Mouse (Mus musculus): ENCODE measurements around the gene Myo16. TPM values are rescaled to one million over a fixed set of nuclear protein-coding genes. Genes with fewer than 3 reads are reported as not detected.

The Myo16 gene
- polyA plus RNA-seq, 1 experiment from 2014 or later, result 2.0 TPM

DNA sequence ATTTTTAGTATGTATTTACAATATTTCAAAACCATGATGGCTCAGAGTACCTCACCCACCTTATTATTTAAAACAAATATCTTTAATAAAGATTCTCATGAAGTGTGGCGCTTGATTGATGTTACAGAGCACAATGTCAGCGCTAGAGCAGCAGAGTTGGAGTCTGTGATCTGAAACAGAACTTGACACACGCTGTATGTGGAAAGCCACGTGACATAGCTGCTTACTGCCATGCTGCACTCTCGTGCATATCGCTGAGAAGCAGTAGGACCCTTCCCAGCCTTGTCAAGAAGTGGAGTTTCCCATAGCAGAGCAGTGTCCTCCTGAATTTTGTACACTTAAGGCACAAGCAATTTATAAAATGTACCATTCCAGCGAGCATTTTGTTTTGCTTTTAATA is 528.2 kb downstream of the Myo16 start:
- H3K9me3 ChIP-seq (replicated peaks; ENCODE audit: control insufficient read depth, low read length), result no peaks in the 10 kb centered on the region
- peak; percentile 11 for DNase-seq (ENCODE audit: low spot score)
- H3K27ac ChIP-seq (ENCODE audit: low read depth, low read length), result no peak overlapping the region
- H3K4me1 ChIP-seq (ENCODE audit: control insufficient read depth, insufficient read depth, low read length), result no peaks in the 10 kb centered on the region
- WGBS, result 79% methylated on average over 7 of the region's 7 CpGs
- no peak overlapping the region for H3K4me2 ChIP-seq (ENCODE audit: low read length)
- peak; percentile 40; the same call in 1 of the 2 replicates for ATAC-seq
- H3K4me3 ChIP-seq (ENCODE audit: low read depth, low read length), result no peak overlapping the region
- no peaks in the 10 kb centered on the region for H3K27me3 ChIP-seq (replicated peaks; ENCODE audit: control insufficient read depth, insufficient read depth, low read length)
- H3K9ac ChIP-seq (ENCODE audit: low read length), result no peak overlapping the region
- H3K36me3 ChIP-seq (ENCODE audit: control insufficient read depth, insufficient read depth, low read length), result no peaks in the 10 kb centered on the region

DNA sequence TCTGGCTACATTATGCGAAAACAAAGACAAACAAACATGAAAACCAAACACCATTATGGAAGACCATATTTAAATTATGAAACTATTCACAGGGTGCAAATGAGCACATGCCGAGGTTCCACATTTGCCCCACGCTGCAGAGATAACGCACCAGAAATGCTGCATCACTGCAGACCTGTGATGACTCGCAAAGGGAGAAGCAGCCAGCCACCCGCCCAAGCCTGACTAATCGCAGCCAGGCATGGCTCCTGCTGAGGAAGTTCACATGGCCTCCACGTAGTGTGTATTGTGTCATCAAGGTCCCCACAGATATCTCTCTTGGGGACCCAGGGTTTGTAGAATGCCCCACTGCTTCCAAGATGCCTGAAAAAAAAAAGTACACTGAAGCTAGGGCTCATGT is 529.4 kb downstream of the Myo16 start:
- DNase-seq (ENCODE audit: low spot score) (no peak), ATAC-seq (no peak)
- Histone ChIP-seq H3K9ac (ENCODE audit: low read length) (no peak overlapping the region), H3K9me3 (replicated peaks; ENCODE audit: control insufficient read depth, low read length) (no peaks in the 10 kb centered on the region), H3K4me3 (ENCODE audit: low read depth, low read length) (no peak overlapping the region), H3K27me3 (replicated peaks; ENCODE audit: control insufficient read depth, insufficient read depth, low read length) (no peaks in the 10 kb centered on the region), H3K27ac (ENCODE audit: low read depth, low read length) (no peak overlapping the region), H3K4me2 (ENCODE audit: low read length) (no peak overlapping the region), H3K36me3 (ENCODE audit: control insufficient read depth, insufficient read depth, low read length) (no peaks in the 10 kb centered on the region), H3K4me1 (ENCODE audit: control insufficient read depth, insufficient read depth, low read length) (peaks cover 3% of the 10 kb centered on the region)
- WGBS, result 80% methylated on average over 8 of the region's 8 CpGs

Other genes starting within 250 kb of the Myo16 start
- 10.7 and 12.7 TPM in 2 replicates for gene Lig4, start 176.2 kb upstream of the Myo16 start, polyA plus RNA-seq (2014; fragmentation: Nextera tagmentation; extraction: Ambion mirVana)
- 18.9 and 19.2 TPM in 2 replicates for gene Abhd13, start 176.2 kb upstream of the Myo16 start, polyA plus RNA-seq (2014; fragmentation: Nextera tagmentation; extraction: Ambion mirVana)
- 0.09 and 0.22 TPM in 2 replicates for gene Tnfsf13b, start 147.4 kb upstream of the Myo16 start, polyA plus RNA-seq (2014; fragmentation: Nextera tagmentation; extraction: Ambion mirVana)